Mouse (Mus musculus) myocyte (in vitro differentiated cells): ENCODE results near the gene Zfp827.

Source experiments
- MYOD1 ChIP-seq, 3 experiments: IDR thresholded peaks; one replicate each; pipeline ENCODE4 v1.6.1; 2011; ENCODE audit warnings: control low read depth in 2 of 3, low read depth in 2 of 3, mild to moderate bottlenecking in 2 of 3, moderate library complexity in 1 of 3; ENCODE audit not compliant: insufficient read length in 2 of 3, control insufficient read depth in 1 of 3
- POLR2A ChIP-seq: IDR thresholded peaks from one replicate; pipeline ENCODE4 v1.6.1; 2011; ENCODE audit warnings: low read depth, mild to moderate bottlenecking, control low read depth, moderate library complexity; ENCODE audit not compliant: insufficient read length

DNA sequence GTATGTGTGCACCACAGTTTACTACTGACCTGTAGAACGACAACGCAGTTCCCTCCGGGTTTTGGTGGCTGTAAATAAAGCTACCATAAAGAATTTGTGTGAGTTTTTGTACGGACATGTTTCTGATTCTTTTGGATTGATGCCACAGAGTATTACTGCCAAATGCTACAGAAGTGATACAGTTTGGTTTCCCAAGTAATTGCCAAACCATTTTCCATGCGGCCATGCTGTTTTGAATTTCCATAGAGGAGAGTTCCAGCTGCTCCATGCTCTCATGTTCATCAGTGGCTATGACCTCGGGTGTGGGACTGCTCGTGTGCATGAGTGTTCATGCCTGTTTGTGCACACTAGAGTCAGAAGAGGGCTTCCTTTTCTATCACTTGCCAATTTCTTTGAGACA is 211.8 kb downstream of the Zfp827 start:
- TF ChIP-seq POLR2A, result no peak
- no peak for TF ChIP-seq MYOD1 (IDR thresholded peaks at IDR 0.05; ENCODE audit: control insufficient read depth in 1 of 3, insufficient read length in 2 of 3, low read depth in 2 of 3)
